Mouse (Mus musculus) kidney, postnatal 4 days (tissue): ENCODE measurements around the gene Lpar1.

Source experiments
- DNase-seq, 2 experiments: peaks; one replicate each; pipeline ENCODE4 v3.0.0; 2021; ENCODE audit warnings: mixed read lengths in 2 of 2

The Lpar1 gene

DNA sequence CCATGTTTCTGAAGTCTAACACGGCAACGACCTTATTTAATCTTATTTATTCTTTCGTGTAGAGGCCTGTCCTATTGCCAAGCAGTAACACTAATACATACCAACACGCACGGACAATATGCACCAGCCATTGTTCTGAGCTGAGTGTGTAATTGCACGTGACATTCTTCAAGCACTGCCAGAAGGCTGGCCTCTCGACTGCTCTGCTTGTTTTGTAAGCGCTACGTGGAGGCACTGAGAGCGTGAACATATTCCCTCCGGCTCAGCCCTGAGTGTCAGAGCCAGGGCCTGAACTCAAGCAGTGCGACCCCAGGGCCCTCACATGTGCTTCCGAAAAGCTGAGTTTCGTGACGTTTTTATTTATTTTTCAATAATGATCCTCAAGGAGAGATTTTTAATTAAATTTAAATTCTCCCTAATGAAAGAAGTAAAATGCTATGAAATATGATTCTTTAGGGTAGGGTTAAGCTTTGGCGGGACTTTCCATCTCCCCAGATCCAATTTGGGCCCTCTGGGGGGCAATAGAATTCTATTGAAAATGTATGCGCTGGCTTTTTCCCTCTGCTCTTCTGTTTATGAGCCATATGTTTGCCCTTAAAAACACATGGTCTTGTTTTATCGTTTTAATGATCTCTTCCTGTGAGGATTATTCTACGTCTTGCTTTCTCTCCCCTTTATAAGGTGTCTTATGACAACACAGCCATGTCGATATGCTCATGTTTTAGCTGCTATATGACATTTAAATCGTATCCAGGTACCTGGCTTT, 52.5 kb downstream of the Lpar1 start:
- no peak for DNase-seq

DNA sequence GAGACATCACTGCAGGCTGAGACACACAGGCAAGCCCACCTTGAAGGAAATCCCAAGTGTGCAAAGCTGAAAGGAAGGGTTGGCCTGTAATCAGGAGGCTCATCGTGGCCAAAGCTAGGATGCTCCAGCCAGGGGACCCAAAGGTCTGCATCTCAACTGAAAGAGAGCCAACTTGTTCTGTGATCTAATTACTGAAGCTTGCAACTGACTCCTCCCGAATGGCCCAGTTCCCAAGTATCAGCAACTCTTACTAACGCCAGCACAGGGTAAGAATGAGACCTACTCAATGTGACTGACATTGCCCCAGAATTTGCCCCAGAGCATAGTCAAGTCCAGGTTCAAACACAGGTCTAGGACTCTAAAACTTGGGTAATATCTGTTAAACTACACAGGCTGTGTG, 53.9 kb downstream of the Lpar1 start:
- no peak for DNase-seq

DNA sequence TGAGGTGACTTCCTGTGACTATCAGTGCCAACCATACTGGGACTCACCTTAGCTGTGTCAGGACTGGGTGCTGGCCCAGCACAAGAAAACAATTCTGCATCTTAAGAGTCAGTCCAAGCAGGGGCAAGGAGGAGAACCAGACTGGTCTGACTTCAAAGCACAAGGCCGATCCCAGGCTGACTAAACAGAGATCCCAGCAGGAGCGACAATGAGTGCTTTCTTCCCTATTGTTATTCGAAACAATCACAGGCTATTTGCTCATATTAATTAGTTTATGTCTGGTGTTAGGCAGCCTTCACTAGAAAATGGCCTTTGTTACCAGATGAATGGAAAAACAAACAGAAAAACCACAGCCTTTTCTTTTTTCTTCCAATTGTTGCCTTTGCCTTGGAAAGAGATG, 54.5 kb downstream of the Lpar1 start:
- DNase-seq = no peak

DNA sequence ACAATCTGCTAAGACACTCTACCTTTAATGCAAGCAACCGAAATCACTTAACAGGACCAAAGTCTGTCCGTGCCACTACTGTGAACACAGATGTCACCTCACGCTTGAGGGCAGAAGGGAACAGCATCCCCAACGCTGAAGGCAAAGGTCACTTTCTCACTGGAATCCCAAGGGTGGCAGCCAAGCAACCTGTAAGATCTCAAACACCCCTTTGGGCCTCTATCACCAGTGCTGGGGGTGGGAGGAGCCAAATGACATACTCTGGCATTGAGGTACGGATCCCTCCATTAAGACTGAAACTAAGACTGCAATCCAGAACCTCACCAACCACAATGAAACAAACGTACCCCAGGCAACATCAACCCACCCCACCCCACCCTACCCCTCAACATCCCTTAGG, 55.0 kb downstream of the Lpar1 start:
- DNase-seq = no peak

DNA sequence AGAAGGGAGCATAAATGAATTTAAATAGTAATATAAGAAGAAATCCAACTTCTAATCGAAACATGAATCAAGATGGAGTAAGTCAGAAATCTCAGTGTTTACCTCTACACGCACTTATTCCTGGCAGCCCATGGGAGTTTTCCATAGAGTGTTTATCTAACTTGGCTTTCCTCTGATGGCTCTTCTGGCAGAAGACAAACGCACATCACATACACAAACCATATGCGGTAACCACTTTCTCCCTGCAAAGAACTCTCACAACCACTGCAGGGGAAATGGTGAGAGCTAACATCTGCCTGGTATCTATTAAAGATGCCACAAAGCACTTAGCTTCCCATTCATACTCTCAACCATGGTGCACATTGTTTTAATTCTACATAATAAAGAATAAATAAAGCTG, 56.4 kb downstream of the Lpar1 start:
- DNase-seq = no peak

DNA sequence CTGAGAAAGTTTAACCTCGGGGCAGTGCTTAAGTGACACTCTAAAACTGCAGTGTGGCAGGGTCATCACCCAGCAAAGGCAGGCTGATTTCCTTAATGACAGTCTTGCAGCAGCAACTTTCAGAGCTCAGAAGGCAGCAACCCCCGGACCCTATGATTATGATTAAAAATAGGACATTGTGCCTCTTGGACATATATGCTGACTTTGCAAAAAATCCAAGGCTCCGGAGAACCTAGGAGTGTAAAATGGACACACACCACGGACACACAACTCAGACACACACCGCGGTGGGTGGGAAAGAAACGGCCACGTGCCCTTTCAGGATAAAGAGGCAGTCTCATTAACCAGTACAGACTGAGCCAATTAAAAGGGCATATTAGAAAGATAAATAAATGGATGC, 57.0 kb downstream of the Lpar1 start:
- DNase-seq = no peak

DNA sequence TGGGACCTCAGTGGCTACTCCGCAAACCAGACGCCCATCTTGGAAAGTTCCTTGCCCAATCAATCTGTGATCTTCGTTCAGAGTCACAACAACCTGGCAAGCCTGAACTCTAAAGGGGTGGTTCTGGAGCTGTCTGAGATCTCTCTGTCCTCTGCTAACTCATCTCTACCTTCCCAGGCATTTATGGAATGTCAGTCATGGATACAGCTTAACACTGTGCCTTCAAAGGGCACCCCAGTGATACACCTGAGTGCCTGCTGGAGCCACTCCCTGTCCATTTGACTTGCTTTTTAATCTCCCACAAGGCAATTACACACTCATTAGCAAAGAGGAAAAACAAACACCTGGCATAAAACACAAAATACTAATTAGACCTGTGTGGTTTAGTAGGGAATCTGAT, 62.0 kb downstream of the Lpar1 start:
- DNase-seq = no peak

DNA sequence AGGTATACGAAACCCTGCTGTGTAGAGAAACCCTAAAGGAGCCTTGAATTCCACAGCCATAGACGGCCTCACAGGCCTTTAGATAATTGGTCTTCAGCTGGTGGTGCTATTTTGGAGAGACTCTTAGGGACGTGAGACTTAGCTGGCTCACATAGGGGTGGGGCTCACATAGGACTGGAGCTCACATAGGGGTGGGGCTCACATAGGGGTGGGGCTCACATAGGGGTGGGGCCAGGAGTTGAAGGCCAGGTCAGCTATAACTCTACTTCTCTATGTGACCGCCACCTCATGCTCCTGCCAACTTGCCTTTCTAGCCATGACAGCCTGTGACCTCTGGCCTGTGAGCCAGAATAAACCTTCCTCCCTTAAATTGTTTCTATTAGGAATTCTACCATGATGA, 63.3 kb downstream of the Lpar1 start:
- peak; percentile 23 to 43 for DNase-seq

DNA sequence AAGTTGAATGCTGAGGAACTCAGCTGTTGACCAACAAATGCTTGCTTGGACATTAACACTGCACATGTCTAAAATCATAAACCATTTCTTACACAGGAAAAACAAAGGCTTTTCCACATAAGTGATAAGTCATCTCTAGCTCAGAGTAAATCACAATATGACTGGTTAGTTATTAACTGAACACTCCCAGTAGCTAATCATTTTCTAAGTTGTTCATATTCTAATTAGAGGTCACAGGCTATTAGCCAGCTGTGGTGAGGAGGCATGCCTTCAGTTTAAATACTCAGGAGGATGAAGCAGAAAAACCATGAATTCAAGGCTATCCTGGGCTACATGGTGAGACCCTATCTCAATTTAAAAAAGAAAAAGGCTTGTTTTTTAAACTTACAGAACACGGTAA, 75.1 kb downstream of the Lpar1 start:
- no peak for DNase-seq

DNA sequence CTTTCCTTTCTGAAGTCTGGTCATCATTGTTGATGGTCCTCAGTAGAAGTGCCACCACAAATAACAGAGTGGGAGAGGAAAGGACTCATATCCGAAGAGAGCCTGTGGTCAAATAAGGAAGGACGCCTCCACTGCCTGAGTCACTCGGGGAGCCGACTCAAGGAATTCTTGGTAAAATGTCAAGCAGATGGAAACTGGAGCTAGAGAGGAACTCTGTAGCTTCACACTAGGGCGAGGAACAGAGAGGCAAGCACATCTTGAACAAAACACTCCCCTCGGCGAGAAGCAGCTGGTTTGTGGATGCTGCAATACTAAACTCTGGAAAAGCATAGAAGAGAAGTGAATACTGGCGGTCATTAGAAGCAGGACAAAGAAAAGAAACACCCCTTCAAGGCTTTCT, 76.0 kb downstream of the Lpar1 start:
- no peak for DNase-seq

DNA sequence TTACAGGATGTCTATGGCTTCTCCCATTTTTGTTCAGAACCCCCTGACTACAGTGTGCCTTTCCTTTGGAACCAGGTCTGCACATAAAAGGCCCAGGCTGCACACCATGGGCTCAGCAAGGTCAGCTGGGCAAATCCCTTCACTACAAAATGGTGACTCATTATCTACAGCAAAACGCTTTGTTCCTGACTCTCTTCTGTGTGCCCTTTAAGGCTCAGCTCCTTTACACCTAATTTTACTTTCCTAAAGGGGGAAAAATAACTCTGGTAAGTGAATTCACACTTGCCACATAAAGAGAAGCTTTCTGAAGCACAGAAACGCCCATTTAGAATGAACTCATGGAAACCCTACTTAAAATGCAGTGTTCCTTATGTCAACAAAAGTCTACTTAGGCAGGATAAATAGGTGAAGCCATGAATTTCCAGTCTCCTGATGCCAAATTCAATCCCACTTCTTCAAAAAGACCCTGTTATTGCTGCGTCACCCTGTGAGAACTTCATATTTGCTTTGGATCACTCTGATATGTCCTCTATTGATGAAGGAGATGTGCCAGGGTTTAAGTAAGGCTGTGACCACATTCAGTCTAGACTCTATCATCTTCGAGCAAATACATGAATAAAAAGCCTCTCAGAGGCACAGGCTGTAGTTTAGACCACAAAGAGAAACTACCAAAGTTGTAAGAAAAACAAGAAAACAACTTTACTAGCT, 82.3 kb downstream of the Lpar1 start:
- DNase-seq = no peak

DNA sequence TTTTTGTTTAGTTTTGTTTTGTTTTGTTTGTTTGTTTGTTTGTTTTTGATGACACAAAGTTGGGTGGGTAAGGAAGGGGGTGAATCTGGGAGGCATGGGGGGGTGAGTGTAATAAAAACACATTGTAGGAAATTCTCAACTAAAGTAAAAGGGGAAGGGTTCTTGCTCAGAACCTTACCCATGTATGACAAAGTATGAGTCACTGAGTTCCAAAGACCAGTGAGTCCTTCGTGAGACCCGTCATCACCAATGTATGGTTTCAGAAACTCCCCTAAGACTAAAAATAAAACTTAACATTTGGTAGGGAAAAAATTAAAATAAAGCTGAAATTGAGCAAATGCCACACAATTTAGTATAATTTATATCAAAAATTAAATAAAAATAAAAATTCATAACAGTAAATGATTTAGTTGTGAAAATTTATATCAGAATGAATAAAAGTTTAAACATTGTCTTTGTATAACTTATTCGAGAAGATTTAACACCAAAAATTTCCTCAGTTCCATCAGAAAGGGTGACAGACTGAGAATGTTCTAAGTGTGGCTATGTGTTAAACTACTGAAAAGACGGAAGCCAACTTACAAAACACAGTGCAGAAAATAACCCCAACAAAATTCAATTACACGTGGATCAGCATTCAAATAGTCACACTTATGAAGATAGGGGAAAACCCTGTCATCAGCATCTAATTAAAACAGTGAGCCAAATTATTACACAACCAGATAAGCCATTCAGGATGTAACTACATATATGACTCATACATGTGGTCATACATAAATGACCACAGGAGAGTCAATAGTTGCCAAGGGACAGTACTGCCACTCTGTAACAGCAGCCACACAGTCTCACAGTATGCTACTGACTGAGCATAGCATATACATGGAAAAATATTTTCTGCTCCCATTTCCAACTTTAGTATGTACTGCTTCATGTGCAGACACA, 83.8 kb downstream of the Lpar1 start:
- DNase-seq = no peak

DNA sequence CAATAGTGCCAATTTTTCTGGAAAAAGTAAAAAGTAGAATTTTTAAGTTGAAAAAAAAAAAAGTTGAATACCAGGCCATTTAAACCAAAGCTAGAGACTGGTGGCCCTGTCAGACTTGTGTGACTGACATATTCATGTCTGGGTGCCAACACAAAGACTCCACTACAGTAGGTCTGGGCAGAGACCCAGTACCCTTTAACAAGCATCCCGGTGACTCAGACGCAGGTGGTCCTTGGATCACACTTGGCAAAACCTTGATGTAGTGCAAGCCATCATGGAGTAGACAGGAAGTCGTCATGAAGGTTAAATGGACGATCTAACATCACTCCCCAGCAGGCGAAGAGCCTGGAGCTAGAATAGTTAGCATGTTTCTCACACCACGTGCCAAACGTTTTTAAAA, 84.7 kb downstream of the Lpar1 start:
- DNase-seq = no peak

DNA sequence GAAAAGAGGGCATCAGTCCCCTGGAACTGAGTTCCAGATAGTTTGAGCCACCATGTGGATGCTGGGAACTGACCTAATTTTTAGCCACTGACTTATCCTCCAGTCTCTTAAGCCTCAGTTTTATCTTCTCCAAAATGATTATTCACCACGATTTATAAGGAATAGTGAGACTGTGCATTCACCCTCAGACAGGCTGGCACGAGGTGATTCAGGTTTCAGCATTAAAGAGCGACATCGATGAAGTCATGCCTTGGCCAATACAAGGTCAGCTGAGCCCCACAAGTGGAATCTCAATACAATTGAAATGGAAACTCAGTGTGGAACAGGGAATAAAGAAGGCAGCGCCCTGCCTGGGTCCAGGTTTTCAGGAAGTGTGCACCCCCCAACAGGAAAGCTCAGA, 88.1 kb downstream of the Lpar1 start:
- no peak for DNase-seq

DNA sequence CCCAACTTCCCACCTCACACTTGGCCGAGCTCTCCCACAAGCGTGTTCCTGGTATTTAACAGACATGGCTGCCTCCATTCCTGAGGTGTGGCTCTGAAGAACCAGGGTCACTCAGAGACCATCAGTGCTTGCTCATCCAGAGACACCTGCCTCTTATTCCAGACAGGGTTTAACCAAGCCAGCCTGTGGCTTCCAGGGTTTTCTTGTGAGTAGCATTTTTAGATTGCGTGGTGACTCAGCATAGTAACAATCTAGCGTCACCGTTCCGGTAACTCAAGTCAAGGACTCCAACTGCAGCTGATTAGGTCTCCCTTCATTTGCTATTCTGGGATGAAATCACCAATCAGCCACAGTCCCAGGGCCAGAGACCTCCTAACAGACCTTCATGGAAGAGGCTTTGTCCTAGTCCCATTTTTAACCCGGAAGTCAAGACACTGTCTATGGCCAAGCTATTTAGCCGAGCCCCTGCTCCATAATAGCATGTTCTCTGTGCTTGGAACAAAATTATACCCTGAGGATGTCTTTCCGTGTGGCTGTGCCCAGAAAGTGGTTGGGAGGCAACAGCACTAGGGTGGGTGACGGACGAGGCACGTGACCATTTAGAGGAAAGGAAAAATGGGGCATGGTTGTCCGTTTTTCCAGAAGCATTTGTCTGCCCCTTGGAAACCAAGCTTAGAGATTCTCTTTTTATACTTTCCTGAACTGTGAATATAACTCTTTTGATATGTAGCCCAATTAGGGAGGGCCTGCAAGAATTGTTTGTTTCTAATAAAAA, 89.1 kb downstream of the Lpar1 start:
- DNase-seq = no peak

DNA sequence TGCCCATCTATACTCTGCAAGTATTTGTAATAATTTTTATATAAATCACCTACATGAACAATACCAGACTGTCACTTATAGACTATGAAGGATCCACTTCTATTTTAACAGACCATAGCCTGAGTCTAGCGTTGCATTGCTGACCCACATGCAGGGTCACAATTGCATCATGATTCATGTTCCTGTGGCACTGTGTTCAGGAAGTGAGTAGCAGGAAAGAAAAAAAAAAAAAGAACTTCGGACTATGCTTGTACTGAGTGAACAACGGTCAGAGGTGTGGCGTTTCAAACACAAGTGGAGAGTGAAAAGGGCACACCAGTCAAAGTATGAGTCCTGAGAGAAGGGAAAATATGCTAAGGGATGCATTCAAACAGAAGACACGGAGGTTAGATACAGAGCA, 90.7 kb downstream of the Lpar1 start:
- no peak for DNase-seq

DNA sequence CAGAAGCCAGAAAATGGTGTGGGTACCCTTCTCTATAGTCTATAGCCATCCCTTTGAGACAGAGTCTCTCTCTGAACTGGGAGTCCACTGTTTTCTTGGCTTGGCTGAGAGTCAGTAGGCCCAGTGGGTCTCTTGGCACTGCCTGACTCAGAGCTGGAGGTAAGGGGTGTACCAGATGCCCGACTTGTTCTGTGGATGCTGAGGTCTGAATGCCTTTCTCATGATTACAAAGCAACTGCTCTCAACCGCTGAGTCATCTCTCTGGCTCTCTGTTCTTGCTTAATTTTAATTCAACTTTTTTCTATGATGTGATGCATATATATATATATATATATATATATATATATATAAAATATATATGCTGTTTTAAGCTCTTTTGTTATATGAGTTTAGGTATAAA, 91.1 kb downstream of the Lpar1 start:
- DNase-seq = no peak

DNA sequence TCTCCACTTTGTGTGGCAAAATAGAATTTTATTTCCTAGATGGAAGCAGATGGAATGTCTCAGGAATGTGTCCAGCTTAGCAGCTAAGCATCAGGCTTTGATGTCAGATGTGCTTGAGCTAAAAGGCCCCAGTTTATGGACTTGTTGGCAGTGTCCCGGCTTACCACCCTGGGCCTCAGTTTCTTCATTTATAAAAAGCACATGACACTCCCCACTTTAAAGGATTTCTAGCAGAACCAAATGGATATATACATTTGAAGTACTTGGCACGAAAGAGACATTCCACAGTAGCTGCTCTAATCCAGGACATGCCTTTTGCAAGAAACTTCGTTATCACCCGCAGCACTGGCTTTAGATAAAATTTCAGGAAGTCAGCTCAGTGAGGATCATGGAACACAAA, 100.4 kb downstream of the Lpar1 start:
- no peak for DNase-seq

DNA sequence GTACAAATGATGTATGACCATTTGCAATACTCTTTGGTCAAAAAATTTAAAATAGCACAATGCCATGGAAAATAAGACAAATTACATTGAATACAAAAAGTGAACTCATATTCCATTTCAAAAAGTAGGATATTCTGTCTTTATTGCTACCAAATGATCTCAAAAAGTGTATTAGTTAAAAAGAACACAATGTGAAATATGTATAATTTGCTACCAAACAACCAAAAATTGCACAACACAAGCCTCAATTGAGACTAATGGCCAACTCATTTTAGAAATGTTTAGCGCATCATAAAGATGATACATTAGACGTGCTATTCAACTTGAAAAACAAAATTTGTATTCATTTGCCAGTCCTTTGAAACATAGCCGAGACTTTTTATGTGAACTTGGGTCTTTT, 104.9 kb downstream of the Lpar1 start:
- no peak for DNase-seq

DNA sequence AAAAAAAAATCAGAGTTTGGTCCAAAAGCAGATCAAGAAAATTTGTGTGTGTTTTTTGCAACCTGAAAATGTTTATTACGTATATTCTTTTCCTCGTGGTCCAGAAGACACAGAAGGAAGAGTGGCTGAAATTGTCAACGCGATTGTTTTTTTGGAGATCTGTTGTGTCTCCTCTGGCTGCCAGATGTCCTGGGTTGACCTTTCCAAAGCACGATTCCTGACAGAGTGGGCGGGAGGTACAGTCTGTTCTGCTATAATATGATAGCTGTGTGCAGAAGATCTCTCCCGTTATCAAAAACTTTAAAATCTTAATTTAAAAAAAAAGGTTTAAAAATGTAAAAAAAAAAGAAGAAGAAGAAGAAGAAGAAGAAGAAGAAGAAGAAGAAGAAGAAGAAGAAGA, 105.9 kb downstream of the Lpar1 start:
- DNase-seq = no peak

DNA sequence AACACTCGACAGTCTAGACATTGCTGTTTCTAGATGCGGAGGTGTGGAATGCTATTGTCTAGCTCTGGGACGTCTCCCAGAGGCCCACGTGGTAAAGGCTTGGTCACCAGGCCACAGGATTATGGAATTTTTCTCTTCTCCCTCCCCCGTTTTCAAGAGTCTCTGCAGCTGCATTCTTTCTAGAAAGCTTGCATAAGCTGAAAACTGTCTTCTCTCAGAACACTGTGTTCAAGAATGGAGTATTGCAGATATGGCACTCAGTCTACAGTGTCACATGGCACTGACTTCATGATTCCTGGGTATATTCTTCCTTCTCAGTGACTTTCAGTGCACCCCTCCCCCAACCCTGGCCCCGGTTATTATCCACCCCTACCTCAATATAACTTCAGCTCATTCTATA, 107.9 kb downstream of the Lpar1 start:
- no peak for DNase-seq

DNA sequence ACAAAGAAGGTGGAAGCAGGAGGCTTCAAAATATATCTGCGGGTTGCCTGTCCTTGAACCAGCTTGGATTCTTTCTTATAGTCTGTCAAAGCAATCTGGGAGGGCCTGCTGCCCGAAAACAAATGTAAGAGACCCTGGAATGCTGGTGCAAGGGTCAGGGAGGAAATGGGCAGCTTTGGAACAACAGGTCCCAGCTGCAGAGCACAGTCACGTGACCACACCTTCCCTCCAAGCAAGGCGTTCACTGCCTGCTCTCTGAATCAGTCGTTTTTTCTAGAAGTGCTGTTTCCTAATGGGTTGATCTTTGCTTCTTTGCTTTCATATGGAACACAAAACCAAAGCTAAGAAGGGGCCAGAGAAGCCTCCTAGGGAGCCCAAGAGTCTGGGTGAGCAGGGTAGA, 111.4 kb downstream of the Lpar1 start:
- no peak for DNase-seq

DNA sequence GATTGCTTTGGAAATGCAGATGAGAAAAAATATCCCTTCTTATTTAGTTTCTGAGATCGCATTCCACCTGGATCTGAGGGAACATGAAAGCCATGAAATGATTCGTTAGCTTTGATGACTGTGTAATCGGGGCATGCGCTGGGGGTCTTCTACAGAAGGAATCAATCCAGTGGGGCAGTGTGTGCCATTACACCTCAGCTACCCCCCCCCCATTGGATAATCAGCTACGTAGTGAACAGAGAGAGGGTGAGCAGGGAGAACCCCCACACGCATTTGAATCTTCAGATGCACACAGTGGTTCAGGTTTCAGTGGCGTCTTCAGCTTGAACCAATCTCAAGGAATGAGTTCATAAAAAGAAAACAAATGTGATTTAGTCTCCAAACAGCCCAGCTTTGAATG, 115.0 kb downstream of the Lpar1 start:
- DNase-seq = no peak
